Mouse (Mus musculus) cerebellum, postnatal 14 days (tissue): ENCODE measurements at regions not wholly inside any gene's neighbourhood (a gene's known extent, or its start where the extent isn't known, plus 50 kb on each side); places are given as distances from the start of the nearest gene placed in this dataset.

ENCODE experiments used
- DNase-seq, 2 experiments: peaks; one replicate each; pipeline ENCODE4 v3.0.0; 2021; ENCODE audit warnings: mixed read lengths in 2 of 2

- DNase-seq, result peak; percentile 64
Measured at GRCm38 (mm10) chr15:68362081-68363057, 1861.7 kb upstream of the Lrrc6 start.

- peak; percentile 26 to 29 for DNase-seq
Measured at GRCm38 (mm10) chr15:68360956-68361908, 1860.5 kb upstream of the Lrrc6 start.

GRCm38 (mm10) chr15:68359496-68359895 lies 1858.8 kb upstream of the Lrrc6 start:
- no peak for DNase-seq

- no peak for DNase-seq
Measured at GRCm38 (mm10) chr15:68355957-68356356, 1855.2 kb upstream of the Lrrc6 start.

- no peak for DNase-seq
Measured at GRCm38 (mm10) chr15:68344652-68345051, 1843.9 kb upstream of the Lrrc6 start.

- no peak for DNase-seq
Measured at GRCm38 (mm10) chr15:68342542-68342941, 1841.8 kb upstream of the Lrrc6 start.

GRCm38 (mm10) chr15:68341056-68341455 lies 1840.3 kb upstream of the Lrrc6 start:
- no peak for DNase-seq

GRCm38 (mm10) chr15:68337264-68337663 lies 1836.6 kb upstream of the Lrrc6 start:
- no peak for DNase-seq

GRCm38 (mm10) chr15:68335837-68336236 lies 1835.1 kb upstream of the Lrrc6 start:
- DNase-seq, result no peak

- peak; percentile 17 to 38 for DNase-seq
Measured at GRCm38 (mm10) chr15:68316116-68316515, 1815.4 kb upstream of the Lrrc6 start.
